Mouse (Mus musculus): ENCODE data around the gene Itgb5. TPM values are rescaled to one million over a fixed set of nuclear protein-coding genes. Genes with fewer than 3 reads are reported as not detected.

Itgb5 gene
- polyA plus RNA-seq, 1 experiment from 2014 or later: 64.1 TPM

DNA sequence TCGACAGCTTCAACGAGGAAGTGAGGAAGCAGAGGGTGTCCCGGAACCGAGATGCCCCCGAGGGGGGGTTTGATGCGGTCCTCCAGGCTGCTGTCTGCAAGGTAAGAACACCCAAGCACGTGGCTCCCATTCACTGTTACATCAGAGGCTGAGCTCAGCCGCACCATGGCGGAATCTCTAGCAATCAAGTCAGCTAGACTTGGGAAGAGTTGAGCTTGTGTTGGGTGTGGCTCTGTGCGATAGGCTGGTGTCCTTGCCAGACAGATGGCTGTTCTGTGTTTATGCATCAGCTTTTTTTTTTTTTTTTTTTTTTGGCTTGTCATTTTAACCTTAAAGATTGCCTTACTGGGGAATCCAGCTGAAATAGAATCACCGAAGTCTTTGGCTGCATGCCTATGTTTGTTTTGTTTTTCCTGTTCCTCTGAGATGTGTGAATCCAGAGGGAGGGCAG, 55.6 kb downstream of the Itgb5 start:
- peaks cover 23% of the 10 kb centered on the region for H3K36me3 ChIP-seq (replicated peaks)
- peak overlapping the region; percentile 44; the same call in 1 of the 2 replicates for H3K27ac ChIP-seq (replicated peaks)
- WGBS: 76% methylated on average over 11 of the region's 11 CpGs
- no peak for DNase-seq (ENCODE audit: low spot score)
- H3K9me3 ChIP-seq: no peaks in the 10 kb centered on the region
- no peaks in the 10 kb centered on the region for H3K27me3 ChIP-seq (replicated peaks; ENCODE audit: low read depth, poor library complexity, severe bottlenecking)
- peaks cover 77% of the 10 kb centered on the region for H3K4me1 ChIP-seq
- H3K4me3 ChIP-seq: no peak overlapping the region

GRCm38 (mm10) chr16:33885671-33886328, 56.3 kb downstream of the Itgb5 start:
- Histone ChIP-seq H3K4me1 (peaks cover 84% of the 10 kb centered on the region), H3K27ac (replicated peaks) (peak overlapping the region; percentile 49; the same call in 1 of the 2 replicates)
- no peak for DNase-seq (ENCODE audit: low spot score)

GRCm38 (mm10) chr16:33886665-33887064, 57.2 kb downstream of the Itgb5 start:
- Histone ChIP-seq H3K27me3 (replicated peaks; ENCODE audit: low read depth, poor library complexity, severe bottlenecking) (no peaks in the 10 kb centered on the region), H3K4me1 (peaks cover 93% of the 10 kb centered on the region), H3K4me3 (no peak overlapping the region)

More at GRCm38 (mm10) chr16:33885671-33886328, 56.3 kb downstream of the Itgb5 start:
- WGBS: 95% methylated on average over 14 of the region's 14 CpGs
- Histone ChIP-seq H3K27me3 (replicated peaks; ENCODE audit: low read depth, poor library complexity, severe bottlenecking) (no peaks in the 10 kb centered on the region), H3K4me3 (no peak overlapping the region), H3K9me3 (no peaks in the 10 kb centered on the region), H3K36me3 (replicated peaks) (peaks cover 21% of the 10 kb centered on the region)

GRCm38 (mm10) chr16:33887981-33888380, 58.5 kb downstream of the Itgb5 start:
- peaks cover 17% of the 10 kb centered on the region for H3K36me3 ChIP-seq (replicated peaks)
- no peaks in the 10 kb centered on the region for H3K9me3 ChIP-seq
- DNase-seq (ENCODE audit: low spot score): no peak
- H3K27ac ChIP-seq (replicated peaks): no peak overlapping the region
- 80% methylated on average over 2 of the region's 2 CpGs for WGBS
- H3K4me1 ChIP-seq: peaks cover 93% of the 10 kb centered on the region
- H3K4me3 ChIP-seq: no peak overlapping the region
- H3K27me3 ChIP-seq (replicated peaks; ENCODE audit: low read depth, poor library complexity, severe bottlenecking): no peaks in the 10 kb centered on the region

More at GRCm38 (mm10) chr16:33886665-33887064, 57.2 kb downstream of the Itgb5 start:
- H3K36me3 ChIP-seq (replicated peaks): peaks cover 17% of the 10 kb centered on the region
- peak; percentile 50 for DNase-seq (ENCODE audit: low spot score)
- H3K9me3 ChIP-seq: no peaks in the 10 kb centered on the region
- WGBS: 31% methylated on average over 6 of the region's 6 CpGs
- peak overlapping the region; percentile 57; the same call in 1 of the 2 replicates for H3K27ac ChIP-seq (replicated peaks)

DNA sequence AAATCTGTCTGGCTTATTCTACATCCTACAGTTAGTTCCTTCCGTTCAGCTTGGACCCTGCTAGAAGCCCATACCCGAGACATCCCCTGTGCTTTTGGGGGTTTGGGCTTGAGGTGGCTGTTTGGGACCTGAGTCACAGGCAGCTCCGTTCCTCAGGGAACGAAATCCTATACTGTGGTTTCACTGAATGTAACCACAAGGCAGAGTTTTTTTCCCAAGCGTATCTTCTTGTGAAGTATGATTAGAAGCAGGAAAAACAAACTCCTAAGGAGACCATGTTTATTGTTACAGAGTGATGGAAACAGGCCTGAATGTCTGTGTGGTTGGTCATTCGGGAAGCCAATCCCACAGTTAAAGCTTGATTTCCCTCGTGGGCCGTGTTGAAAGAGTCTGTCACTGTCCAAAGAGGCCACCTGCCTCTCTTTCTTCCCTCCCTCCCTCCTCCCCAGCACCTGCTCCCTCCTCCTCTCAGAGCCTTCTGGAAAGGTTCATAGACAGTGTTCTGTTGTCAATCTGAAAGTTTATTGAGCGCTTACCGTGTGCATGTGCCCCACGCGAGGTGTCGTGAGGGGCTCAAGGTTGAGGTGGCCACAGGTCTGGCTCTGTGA, 59.6 kb downstream of the Itgb5 start:
- no peaks in the 10 kb centered on the region for H3K27me3 ChIP-seq (replicated peaks; ENCODE audit: low read depth, poor library complexity, severe bottlenecking)
- peaks cover 15% of the 10 kb centered on the region for H3K36me3 ChIP-seq (replicated peaks)
- no peak overlapping the region for H3K4me3 ChIP-seq
- DNase-seq (ENCODE audit: low spot score): no peak
- peaks cover 87% of the 10 kb centered on the region for H3K4me1 ChIP-seq
- WGBS: 72% methylated on average over 13 of the region's 13 CpGs
- no peaks in the 10 kb centered on the region for H3K9me3 ChIP-seq
- H3K27ac ChIP-seq (replicated peaks): no peak overlapping the region; the same call in none of the 2 replicates

DNA sequence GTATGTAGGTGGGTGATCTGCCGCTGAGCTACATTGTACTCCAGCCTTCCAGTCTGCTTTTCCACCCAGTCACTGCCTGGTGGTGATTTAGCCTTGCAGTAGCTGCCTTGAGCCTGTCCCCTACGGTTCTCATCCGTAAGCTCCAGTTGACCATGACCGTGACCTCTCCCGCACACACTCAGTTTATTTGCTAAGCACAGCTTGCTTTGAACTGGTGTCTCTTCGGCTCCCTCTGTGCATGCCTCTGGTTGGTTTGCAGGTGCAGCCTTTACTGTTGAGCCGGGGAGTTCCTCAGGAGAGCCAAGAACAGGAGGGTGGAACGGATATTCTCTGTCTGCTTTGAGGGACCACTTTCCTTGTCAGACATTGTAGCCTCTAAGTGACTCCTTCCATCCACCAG, 61.6 kb downstream of the Itgb5 start:
- Histone ChIP-seq H3K9me3 (no peaks in the 10 kb centered on the region), H3K4me3 (no peak overlapping the region), H3K27ac (replicated peaks) (peak overlapping the region; percentile 45), H3K4me1 (peaks cover 83% of the 10 kb centered on the region), H3K27me3 (replicated peaks; ENCODE audit: low read depth, poor library complexity, severe bottlenecking) (no peaks in the 10 kb centered on the region), H3K36me3 (replicated peaks) (0 out of 2 replicates have a peak, but pooled peaks cover 7% of the 10 kb centered on the region)
- peak; percentile 31 for DNase-seq (ENCODE audit: low spot score)
- WGBS: 59% methylated on average over 8 of the region's 8 CpGs

DNA sequence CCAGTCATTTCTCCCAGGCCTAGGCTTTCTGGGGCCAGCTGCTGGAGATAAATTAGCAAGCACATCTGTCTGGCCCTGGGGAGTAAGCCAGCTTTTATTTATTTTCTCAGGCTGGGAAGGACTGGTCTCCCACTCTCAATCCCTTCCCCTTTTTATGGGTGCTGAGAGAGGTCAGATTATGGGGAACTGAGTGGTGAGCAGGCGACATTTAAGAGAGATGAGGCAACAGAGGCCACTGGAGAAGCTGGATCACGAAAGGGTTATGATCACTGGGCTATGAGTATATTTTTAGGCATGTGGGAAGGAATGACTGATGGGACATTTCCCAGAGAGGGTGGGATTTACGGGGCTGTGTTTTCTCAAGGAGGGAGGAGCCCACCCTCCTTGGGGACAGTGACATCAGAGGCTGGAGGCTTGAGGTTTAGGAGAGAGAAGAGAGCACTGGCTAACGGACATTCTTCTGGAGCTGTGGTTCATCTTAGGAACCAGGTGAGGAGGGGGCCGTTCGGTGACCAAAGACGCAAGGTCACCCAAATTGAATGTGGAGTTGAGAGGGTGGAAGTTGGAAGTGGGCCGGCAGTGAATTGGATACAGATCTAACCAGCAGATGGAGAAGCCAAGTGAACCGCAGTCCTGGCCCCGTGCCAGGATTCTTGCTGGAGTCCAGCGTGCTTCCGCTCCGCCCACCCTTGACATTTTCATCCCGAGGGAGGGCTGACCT, 62.3 kb downstream of the Itgb5 start:
- WGBS: 52% methylated on average over 14 of the region's 14 CpGs
- no peaks in the 10 kb centered on the region for H3K27me3 ChIP-seq (replicated peaks; ENCODE audit: low read depth, poor library complexity, severe bottlenecking)
- no peaks in the 10 kb centered on the region for H3K9me3 ChIP-seq
- H3K4me3 ChIP-seq: no peak overlapping the region
- peak; percentile 57 for DNase-seq (ENCODE audit: low spot score)
- peaks cover 77% of the 10 kb centered on the region for H3K4me1 ChIP-seq
- H3K36me3 ChIP-seq (replicated peaks): 0 out of 2 replicates have a peak, but pooled peaks cover 7% of the 10 kb centered on the region
- H3K27ac ChIP-seq (replicated peaks): peak overlapping the region; percentile 45

- WGBS: 62% methylated on average over 6 of the region's 6 CpGs
- H3K27me3 ChIP-seq (replicated peaks; ENCODE audit: low read depth, poor library complexity, severe bottlenecking): no peaks in the 10 kb centered on the region
Measured at GRCm38 (mm10) chr16:33892539-33892938, 63.1 kb downstream of the Itgb5 start.

GRCm38 (mm10) chr16:33893796-33894195, 64.3 kb downstream of the Itgb5 start:
- Histone ChIP-seq H3K9me3 (no peaks in the 10 kb centered on the region), H3K36me3 (replicated peaks) (0 out of 2 replicates have a peak, but pooled peaks cover 7% of the 10 kb centered on the region), H3K27ac (replicated peaks) (no peak overlapping the region), H3K4me1 (peaks cover 59% of the 10 kb centered on the region), H3K4me3 (no peak overlapping the region), H3K27me3 (replicated peaks; ENCODE audit: low read depth, poor library complexity, severe bottlenecking) (no peaks in the 10 kb centered on the region)
- 93% methylated on average over 4 of the region's 4 CpGs for WGBS
- DNase-seq (ENCODE audit: low spot score): no peak

More at GRCm38 (mm10) chr16:33892539-33892938, 63.1 kb downstream of the Itgb5 start:
- Histone ChIP-seq H3K4me1 (peaks cover 71% of the 10 kb centered on the region), H3K36me3 (replicated peaks) (0 out of 2 replicates have a peak, but pooled peaks cover 7% of the 10 kb centered on the region), H3K27ac (replicated peaks) (no peak overlapping the region; the same call in 1 of the 2 replicates), H3K9me3 (no peaks in the 10 kb centered on the region), H3K4me3 (no peak overlapping the region)
- no peak for DNase-seq (ENCODE audit: low spot score)

DNA sequence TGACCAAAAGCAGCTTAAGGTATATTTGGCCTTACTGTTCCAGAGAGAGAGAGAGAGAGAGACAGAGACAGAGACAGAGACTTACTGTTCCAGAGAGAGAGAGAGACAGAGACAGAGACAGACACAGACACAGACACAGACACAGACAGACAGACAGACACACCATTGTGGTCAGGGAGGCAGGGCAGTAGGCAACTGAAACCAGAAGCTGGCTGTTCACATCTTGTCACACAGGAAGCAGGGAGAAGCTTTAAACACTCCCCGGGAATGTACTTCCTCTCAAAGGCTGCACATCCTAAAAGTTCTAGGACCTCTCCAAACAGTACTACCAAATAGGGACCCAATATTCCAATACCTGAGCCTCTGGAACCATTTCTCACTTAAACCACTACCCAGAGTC, 65.0 kb downstream of the Itgb5 start:
- Histone ChIP-seq H3K4me3 (no peak overlapping the region), H3K27ac (replicated peaks) (no peak overlapping the region), H3K27me3 (replicated peaks; ENCODE audit: low read depth, poor library complexity, severe bottlenecking) (no peaks in the 10 kb centered on the region), H3K4me1 (peaks cover 53% of the 10 kb centered on the region), H3K36me3 (replicated peaks) (peaks cover 12% of the 10 kb centered on the region), H3K9me3 (no peaks in the 10 kb centered on the region)
- 73% methylated on average over 1 of the region's 1 CpGs for WGBS
- DNase-seq (ENCODE audit: low spot score): no peak

DNA sequence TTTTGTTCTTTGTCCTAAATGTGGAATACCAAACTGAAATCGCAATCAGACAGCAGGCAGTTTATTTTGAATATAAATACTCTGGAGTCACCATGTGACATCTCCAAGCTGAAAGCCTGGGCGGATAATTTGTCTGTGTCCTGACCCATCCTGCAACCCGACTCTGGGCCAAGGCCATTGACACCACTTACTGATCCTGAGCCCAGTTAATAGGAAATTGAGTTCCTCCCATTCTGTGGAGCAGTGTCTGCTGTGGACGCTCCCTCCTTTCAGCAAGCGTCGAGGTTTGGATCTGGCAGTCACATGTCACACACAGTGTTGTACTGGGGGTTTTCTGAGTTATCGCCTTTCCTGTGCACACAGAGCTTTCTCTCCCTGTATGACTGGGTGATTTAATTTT, 66.2 kb downstream of the Itgb5 start:
- no peak for DNase-seq (ENCODE audit: low spot score)
- no peaks in the 10 kb centered on the region for H3K9me3 ChIP-seq
- H3K4me1 ChIP-seq: peaks cover 41% of the 10 kb centered on the region
- H3K27me3 ChIP-seq (replicated peaks; ENCODE audit: low read depth, poor library complexity, severe bottlenecking): no peaks in the 10 kb centered on the region
- WGBS: 54% methylated on average over 7 of the region's 7 CpGs
- H3K36me3 ChIP-seq (replicated peaks): peaks cover 18% of the 10 kb centered on the region
- no peak overlapping the region for H3K4me3 ChIP-seq
- H3K27ac ChIP-seq (replicated peaks): peak overlapping the region; percentile 44; the same call in 1 of the 2 replicates

- 96% methylated on average over 7 of the region's 7 CpGs for WGBS
- H3K9me3 ChIP-seq: no peaks in the 10 kb centered on the region
- no peak for DNase-seq (ENCODE audit: low spot score)
Measured at GRCm38 (mm10) chr16:33896801-33897200, 67.3 kb downstream of the Itgb5 start.

More at GRCm38 (mm10) chr16:33896801-33897200, 67.3 kb downstream of the Itgb5 start:
- Histone ChIP-seq H3K27ac (replicated peaks) (no peak overlapping the region), H3K36me3 (replicated peaks) (peaks cover 25% of the 10 kb centered on the region), H3K4me3 (no peak overlapping the region), H3K4me1 (peaks cover 38% of the 10 kb centered on the region), H3K27me3 (replicated peaks; ENCODE audit: low read depth, poor library complexity, severe bottlenecking) (no peaks in the 10 kb centered on the region)
